Mouse (Mus musculus) heart, postnatal 4 days (tissue): ENCODE measurements at regions not wholly inside any gene's neighbourhood (a gene's known extent, or its start where the extent isn't known, plus 50 kb on each side); places are given as distances from the start of the nearest gene placed in this dataset.
A peak's percentile ranks its signal among the peaks of the same experiment; 100 is the strongest.

Experiments used
- DNase-seq: peaks from one replicate; pipeline ENCODE4 v3.0.0; 2021

- peak; percentile 56 for DNase-seq
These were observed 176.6 kb upstream of the Egflam start for GRCm38 (mm10) chr15:7574811-7575210.

- no peak for DNase-seq
These were observed 180.2 kb upstream of the Egflam start for GRCm38 (mm10) chr15:7578439-7578838.

- no peak for DNase-seq
These were observed 189.0 kb upstream of the Egflam start for GRCm38 (mm10) chr15:7587210-7587609.

GRCm38 (mm10) chr15:7591486-7591885 is 193.3 kb upstream of the Egflam start:
- DNase-seq: no peak

- DNase-seq: no peak
These were observed 199.1 kb upstream of the Egflam start for GRCm38 (mm10) chr15:7597335-7597734.

GRCm38 (mm10) chr15:7597805-7598204 is 199.6 kb upstream of the Egflam start:
- DNase-seq: no peak

GRCm38 (mm10) chr15:7601540-7601939 is 203.3 kb upstream of the Egflam start:
- DNase-seq: no peak

GRCm38 (mm10) chr15:7604847-7605246 is 205.8 kb upstream of the Gdnf start:
- no peak for DNase-seq

GRCm38 (mm10) chr15:7617954-7618353 is 192.7 kb upstream of the Gdnf start:
- DNase-seq: no peak

GRCm38 (mm10) chr15:7623026-7623425 is 187.6 kb upstream of the Gdnf start:
- DNase-seq: no peak

- no peak for DNase-seq
These were observed 185.8 kb upstream of the Gdnf start for GRCm38 (mm10) chr15:7624689-7625472.

GRCm38 (mm10) chr15:7629826-7630225 is 180.8 kb upstream of the Gdnf start:
- DNase-seq: no peak

GRCm38 (mm10) chr15:7635234-7635633 is 175.4 kb upstream of the Gdnf start:
- DNase-seq: no peak

- no peak for DNase-seq
These were observed 171.2 kb upstream of the Gdnf start for GRCm38 (mm10) chr15:7639444-7639843.

- DNase-seq: no peak
These were observed 168.6 kb upstream of the Gdnf start for GRCm38 (mm10) chr15:7642075-7642474.

GRCm38 (mm10) chr15:7650705-7651104 is 159.9 kb upstream of the Gdnf start:
- DNase-seq: no peak

- no peak for DNase-seq
These were observed 146.8 kb upstream of the Gdnf start for GRCm38 (mm10) chr15:7663888-7664287.

GRCm38 (mm10) chr15:7669631-7670030 is 141.0 kb upstream of the Gdnf start:
- no peak for DNase-seq

GRCm38 (mm10) chr15:7676970-7677369 is 133.7 kb upstream of the Gdnf start:
- no peak for DNase-seq

GRCm38 (mm10) chr15:7678711-7679110 is 131.9 kb upstream of the Gdnf start:
- DNase-seq: no peak

GRCm38 (mm10) chr15:7681011-7681410 is 129.6 kb upstream of the Gdnf start:
- no peak for DNase-seq

GRCm38 (mm10) chr15:7683235-7683974 is 127.2 kb upstream of the Gdnf start:
- DNase-seq: no peak

- DNase-seq: no peak
These were observed 119.4 kb upstream of the Gdnf start for GRCm38 (mm10) chr15:7691251-7691650.

- DNase-seq: no peak
These were observed 118.5 kb upstream of the Gdnf start for GRCm38 (mm10) chr15:7692096-7692495.
